Mouse (Mus musculus) adipocyte (in vitro differentiated cells): ENCODE results near the gene Clic4.
"Not testable (repeated sequence)": the region's sequence is repeated elsewhere in the genome, so short reads cannot be mapped to it uniquely, and the experiment has no call there.

Source experiments
- DNase-seq: peaks from one replicate; pipeline ENCODE4 v3.0.0-alpha.2; 2016; ENCODE audit warnings: low spot score

The Clic4 gene

GRCm38 (mm10) chr4:135292477-135293089, 20.0 kb upstream of the Clic4 start:
- DNase-seq = no peak

GRCm38 (mm10) chr4:135291841-135292240, 19.2 kb upstream of the Clic4 start:
- no peak for DNase-seq

- DNase-seq = no peak
These were observed 18.6 kb upstream of the Clic4 start for GRCm38 (mm10) chr4:135291199-135291598.

GRCm38 (mm10) chr4:135287975-135288374, 15.4 kb upstream of the Clic4 start:
- no peak for DNase-seq

GRCm38 (mm10) chr4:135286833-135287395, 14.3 kb upstream of the Clic4 start:
- no peak for DNase-seq

GRCm38 (mm10) chr4:135286033-135286622, 13.5 kb upstream of the Clic4 start:
- no peak for DNase-seq

- no peak for DNase-seq
These were observed 12.8 kb upstream of the Clic4 start for GRCm38 (mm10) chr4:135285436-135285835.

- DNase-seq = no peak
These were observed 11.3 kb upstream of the Clic4 start for GRCm38 (mm10) chr4:135283875-135284274.

- DNase-seq = no peak
These were observed 10.8 kb upstream of the Clic4 start for GRCm38 (mm10) chr4:135283417-135283816.

- DNase-seq = peak; percentile 89
These were observed 10.2 kb upstream of the Clic4 start for GRCm38 (mm10) chr4:135282651-135283290.

- not testable (repeated sequence) for DNase-seq
These were observed 7.4 kb upstream of the Clic4 start for GRCm38 (mm10) chr4:135280016-135280415.

GRCm38 (mm10) chr4:135276681-135277379, 4.2 kb upstream of the Clic4 start:
- DNase-seq = no peak

GRCm38 (mm10) chr4:135274761-135275160, 2.1 kb upstream of the Clic4 start:
- no peak for DNase-seq

GRCm38 (mm10) chr4:135273307-135273682, 681 bp upstream of the Clic4 start:
- no peak for DNase-seq

GRCm38 (mm10) chr4:135271881-135272616, 565 bp downstream of the Clic4 start:
- peak; percentile 33 for DNase-seq

- peak; percentile 81 for DNase-seq
These were observed 1.2 kb downstream of the Clic4 start for GRCm38 (mm10) chr4:135271419-135271828.

GRCm38 (mm10) chr4:135270476-135270875, 2.1 kb downstream of the Clic4 start:
- DNase-seq = no peak

GRCm38 (mm10) chr4:135269656-135270341, 2.8 kb downstream of the Clic4 start:
- DNase-seq = no peak

GRCm38 (mm10) chr4:135267521-135267920, 5.1 kb downstream of the Clic4 start:
- DNase-seq = no peak

- DNase-seq = no peak
These were observed 5.6 kb downstream of the Clic4 start for GRCm38 (mm10) chr4:135266987-135267386.

GRCm38 (mm10) chr4:135260434-135260833, 12.2 kb downstream of the Clic4 start:
- DNase-seq = no peak
